Mouse (Mus musculus) mammary gland, adult 2 months (tissue): Measurements from ENCODE around the gene 1700034I23Rik. TPM values are rescaled to one million over a fixed set of nuclear protein-coding genes. Genes with fewer than 3 reads are reported as not detected.

Source experiments
- polyA plus RNA-seq: library from polyadenylated mRNA; depleted of rRNA; stranded (reverse); fragments of >200 nt; gene quantifications from 2 replicates; pipeline ENCODE4 v1.2.3, GENCODE M21; 2012; ENCODE audit warnings: low replicate concordance; rRNA removed

1700034I23Rik gene
- polyA plus RNA-seq, result not detected in 2 replicates

DNA sequence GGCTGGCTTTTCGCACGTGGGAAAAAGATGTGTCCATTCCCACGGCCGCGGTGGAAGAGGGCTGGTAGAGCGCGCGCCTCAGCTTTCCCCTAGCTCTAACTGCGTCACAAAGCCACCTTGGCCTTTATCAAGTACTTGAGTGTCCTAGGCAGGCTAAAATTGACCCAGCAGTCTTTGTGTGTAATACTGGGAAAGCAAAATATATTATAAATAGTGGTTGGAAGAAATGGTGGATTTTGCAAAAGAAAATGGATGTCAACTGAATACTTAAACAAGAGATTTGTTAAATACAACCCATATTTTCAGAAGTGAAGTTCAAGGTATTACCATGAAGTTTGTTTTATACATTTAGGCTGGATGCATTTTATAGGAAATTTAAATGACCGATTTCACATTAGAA, at the start of gene 1700034I23Rik:
1700034I23Rik (minus strand) TSS at position 101 of the 400 bp plus-strand sequence.

DNA sequence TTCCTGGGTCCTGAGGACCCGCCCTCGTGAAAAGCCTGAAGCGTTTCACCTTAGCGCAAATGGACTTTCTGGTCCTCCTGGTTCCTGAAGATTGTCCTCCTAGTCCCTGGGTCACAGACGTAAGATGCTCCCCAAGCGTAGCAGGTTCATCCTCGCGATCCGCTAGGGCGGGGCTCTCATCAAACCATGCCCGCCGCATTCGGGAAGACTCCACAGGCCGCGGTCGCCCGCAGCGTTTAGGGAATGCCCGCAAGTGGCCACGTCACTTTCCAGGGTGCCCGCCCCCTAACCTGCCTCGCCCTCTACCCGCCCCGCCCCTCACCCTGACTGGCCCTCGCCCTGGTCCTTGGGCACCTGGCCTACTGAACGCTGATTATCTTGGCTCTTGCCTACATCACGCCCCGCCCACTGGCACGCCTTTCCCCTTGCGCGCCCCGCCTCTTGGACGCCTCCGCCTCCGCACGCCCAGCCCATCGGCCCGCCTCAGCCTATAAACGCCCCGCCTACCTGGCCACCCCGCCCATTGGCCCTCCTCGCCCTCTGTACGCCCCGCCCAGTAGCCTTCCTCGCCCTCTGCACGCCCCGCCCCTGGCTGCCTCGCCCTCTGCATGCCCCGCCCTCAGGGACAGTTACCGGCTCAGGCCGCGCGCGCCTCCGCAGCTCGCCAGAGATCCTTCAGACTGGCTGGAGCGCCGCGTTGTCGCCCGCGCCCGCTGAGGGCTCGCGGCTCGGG, 47.0 kb upstream of the 1700034I23Rik start, which contains the start of gene Larp1b:
Larp1b (plus strand) TSS at position 659 of the 733 bp plus-strand sequence.

Other genes with a start within 250 kb of the 1700034I23Rik start
- 0.07 and 0.09 TPM in 2 replicates for gene Slc25a31, start 193.7 kb downstream of the 1700034I23Rik start, polyA plus RNA-seq
- 3.4 and 14.3 TPM in 2 replicates for gene Hspa4l, start 158.0 kb downstream of the 1700034I23Rik start, polyA plus RNA-seq
- gene Plk4, start 102.5 kb downstream of the 1700034I23Rik start, polyA plus RNA-seq, result 1.9 and 2.1 TPM in 2 replicates
- gene Mfsd8, start 55.7 kb downstream of the 1700034I23Rik start, polyA plus RNA-seq, result 3.9 and 13.7 TPM in 2 replicates
- 3.4 and 6.8 TPM in 2 replicates for gene Abhd18, start 55.6 kb downstream of the 1700034I23Rik start, polyA plus RNA-seq
- gene Larp1b, start 47.3 kb upstream of the 1700034I23Rik start, polyA plus RNA-seq, result 6.3 and 16.0 TPM in 2 replicates
- 22.3 and 28.4 TPM in 2 replicates for gene Pgrmc2, start 180.5 kb upstream of the 1700034I23Rik start, polyA plus RNA-seq